Mouse (Mus musculus) gastrocnemius, postnatal 25 days (tissue): ENCODE measurements around the gene Wdr3. TPM values are rescaled to one million over a fixed set of nuclear protein-coding genes. Genes with fewer than 3 reads are reported as not detected.

ENCODE experiments used
- DNase-seq: peaks from one replicate; pipeline ENCODE4 v3.0.0; 2022
- long read RNA-seq, 2 experiments: library from polyadenylated mRNA; stranded (forward); transcript quantifications; one replicate each; pipeline ENCODE4 v2.0.0; 2021
- total RNA-seq, 2 experiments: library from RNA; stranded (reverse); gene quantifications; 1 replicate in 1 of 2; 2 replicates in 1 of 2; pipeline ENCODE4 v1.2.3; 2021

Gene Wdr3
- total RNA-seq, result 1 to 10 TPM; 8.8 to 9.2 TPM
- long read RNA-seq, experiment 1, transcript Wdr3-201 (27 exons, 3,432 nt), result major isoform, 5 of 9 reads
- long read RNA-seq, experiment 1, partial matches to known transcripts, result 0 of 9 reads
- long read RNA-seq, experiment 1, other reads (novel, unspliced or antisense), result 4 of 9 reads
- long read RNA-seq, experiment 2, partial matches to known transcripts, result 0 of 6 reads
- long read RNA-seq, experiment 2, other reads (novel, unspliced or antisense), result 2 of 6 reads

DNA sequence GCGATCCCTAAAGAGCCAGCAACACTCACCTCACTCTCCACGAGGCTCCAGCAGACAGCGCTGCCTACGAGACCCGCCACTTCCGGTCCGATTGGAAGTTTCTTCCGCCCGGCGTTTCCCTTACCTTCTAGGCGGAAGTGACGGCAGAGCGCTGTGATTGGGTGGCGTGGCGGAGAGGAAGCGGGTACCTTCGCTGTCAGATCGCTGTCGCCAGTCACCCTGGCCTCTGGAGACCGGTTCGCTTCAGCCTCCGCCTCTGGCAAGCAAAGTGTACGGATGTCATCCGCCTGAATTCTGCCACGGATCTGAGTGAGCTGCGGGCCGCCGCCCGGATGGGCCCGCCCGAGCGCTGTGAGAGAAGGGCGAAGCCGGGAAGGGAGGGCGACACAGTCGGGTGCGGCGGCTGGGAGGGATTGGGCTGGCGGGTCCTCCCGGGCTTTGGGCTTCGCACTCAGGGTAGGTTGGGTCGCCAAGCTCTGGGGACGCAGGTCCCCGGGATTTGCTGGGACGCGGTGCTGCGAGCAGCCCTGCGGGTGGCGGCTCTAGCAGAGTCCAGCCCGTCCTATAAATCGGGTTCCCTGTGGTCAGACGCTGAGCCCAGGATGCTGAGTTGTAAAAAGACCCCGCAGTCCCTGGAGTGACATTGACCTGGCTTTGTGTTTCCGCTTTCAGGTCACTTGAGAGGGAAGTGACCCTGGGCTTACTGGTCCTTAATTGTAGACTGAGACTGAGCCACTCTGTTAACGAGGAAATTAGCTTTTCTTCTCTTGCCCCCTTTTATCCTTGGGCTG lies at the start of gene Wdr3, which contains the start of gene Gdap2:
Wdr3 (minus strand) TSS at position 93 of the 791 bp plus-strand sequence.
Gdap2 (plus strand) TSS at position 67 of the 791 bp plus-strand sequence.
- DNase-seq, result peak; percentile 91

DNA sequence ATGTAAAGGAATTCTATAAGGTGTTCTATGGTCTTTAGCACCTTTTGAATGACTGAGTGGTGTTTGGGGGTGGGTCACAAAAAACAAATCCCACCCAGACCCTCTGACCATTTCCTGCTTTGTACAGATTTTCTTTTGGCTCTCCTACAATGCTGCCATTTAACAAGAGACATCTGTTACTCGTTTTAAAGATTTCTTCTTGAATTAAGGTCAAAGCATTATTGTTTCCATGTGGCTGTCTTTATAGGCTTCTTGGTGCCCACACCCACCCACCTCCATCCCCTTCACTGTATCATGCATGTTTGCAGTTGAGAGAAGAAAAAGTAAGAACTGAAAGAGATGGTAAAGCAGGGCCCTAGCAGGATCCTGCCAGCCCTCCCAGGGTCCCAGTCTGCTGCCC lies 44.8 kb upstream of the Wdr3 start:
- DNase-seq, result no peak

DNA sequence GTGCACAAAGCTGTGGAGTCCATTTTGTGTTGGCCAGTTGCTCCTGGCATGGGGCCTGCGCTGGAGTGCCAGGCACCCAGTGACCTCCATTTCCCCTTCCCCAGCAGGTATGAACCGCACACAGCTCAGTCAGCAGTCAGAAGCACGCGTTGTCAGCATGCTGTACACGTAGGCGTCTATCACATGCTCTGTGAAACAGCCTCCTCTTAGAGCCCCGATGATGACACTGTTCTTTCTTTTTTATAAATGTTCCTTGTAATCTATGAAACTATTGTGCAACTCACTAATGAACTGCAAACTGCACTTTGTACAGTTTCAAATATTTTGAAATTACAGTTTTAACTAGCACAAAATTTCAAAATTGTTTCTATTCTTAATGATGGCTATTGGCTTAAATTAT lies 39.3 kb upstream of the Wdr3 start:
- no peak for DNase-seq

- DNase-seq, result no peak
These were observed 32.0 kb upstream of the Wdr3 start for GRCm38 (mm10) chr3:100194210-100194609.

DNA sequence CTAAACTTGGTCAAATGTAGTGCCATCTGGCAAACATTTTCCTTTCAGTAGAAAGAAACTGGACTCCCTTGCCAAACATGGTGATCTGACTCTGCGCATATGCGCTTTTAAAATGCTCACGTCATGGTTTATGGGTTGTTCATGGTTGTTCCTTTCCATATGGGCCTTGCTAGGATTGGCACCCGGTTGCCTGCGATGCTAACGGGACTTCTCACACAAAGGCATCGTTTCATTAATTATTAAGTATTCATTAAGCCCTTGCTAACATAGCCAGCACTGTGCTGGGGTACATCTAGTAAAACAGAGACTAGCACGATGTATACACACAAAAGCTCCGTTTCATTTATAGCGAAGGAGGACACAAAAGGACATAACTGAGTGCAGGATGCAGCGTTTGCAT lies 27.7 kb upstream of the Wdr3 start:
- DNase-seq, result no peak

DNA sequence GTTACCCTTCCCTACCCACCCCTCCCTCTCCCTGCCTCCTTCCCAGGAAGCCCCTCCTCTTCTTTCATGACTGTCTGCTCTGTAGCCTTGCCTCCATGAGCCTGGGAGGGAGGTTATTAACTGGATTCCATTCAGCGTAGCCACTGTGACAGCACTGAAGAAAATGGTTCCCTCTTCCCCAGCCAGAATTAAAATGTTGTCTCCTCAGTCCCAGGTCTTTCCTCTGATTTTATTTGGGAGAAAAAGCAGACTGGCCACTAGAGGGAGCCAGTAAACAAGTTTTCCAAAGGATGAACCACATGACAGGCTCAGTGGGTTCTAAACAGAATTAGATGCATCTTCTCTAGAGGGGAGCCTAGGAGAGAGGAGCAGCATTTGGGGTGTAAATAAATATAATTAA lies 27.2 kb upstream of the Wdr3 start:
- DNase-seq, result no peak

GRCm38 (mm10) chr3:100180471-100180870 lies 18.3 kb upstream of the Wdr3 start:
- DNase-seq, result no peak

DNA sequence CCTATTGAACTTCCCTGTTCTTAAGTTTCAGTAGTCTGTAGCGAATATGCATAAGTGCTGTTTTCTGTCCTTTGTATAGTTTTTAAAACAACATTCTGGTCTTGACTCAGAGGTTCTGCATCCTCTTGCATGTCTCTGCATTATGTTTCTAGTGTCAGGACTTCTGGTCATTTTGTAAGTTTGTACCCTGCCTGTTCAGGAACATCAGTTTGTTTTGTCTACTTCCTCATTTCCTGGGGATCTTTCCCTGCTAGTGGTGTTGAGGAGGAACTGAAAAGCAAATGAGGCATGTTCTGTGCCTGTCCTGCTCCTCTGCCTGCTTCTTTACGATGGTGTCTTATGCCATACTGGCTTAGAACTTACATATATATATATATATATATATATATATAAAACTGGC lies 13.8 kb upstream of the Wdr3 start:
- DNase-seq, result no peak

DNA sequence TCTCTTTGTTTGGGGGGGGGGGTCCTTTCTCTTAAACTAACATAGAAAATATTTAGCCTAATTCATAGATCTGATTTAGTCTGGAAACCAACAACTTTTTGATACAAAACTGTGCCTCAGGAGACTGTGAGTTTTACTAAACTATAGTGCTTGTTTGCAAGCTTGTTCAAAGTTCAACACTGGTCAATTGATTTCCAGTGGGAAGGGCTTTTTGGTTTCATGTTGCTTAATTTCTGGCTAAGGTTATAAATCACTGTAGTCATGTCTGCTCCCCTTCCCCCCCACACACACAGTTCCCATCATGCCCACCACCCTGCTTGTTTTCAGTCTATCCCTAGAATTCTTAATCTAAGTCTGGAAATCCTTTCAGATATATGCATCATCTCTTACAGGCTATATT lies 2.8 kb upstream of the Wdr3 start:
- DNase-seq, result no peak

DNA sequence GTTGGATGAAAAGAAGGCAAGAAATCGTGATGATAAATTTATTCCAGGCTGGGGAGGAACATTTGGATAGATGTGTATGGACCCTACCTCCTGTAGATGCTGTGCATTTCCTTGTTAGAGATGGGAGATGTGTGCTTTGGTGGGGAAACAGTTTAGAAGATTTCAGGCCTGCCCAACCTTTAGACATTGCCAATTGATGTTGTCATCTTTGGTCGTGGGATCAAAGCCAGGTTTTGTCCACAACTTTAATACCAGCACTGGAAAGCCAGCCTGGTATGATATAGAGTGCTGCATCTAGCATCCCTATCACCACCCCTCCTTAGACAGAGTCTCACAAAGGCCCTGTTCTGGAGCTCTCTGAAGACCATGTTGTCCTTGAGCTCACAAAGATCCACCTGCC lies 1.3 kb upstream of the Wdr3 start:
- no peak for DNase-seq

DNA sequence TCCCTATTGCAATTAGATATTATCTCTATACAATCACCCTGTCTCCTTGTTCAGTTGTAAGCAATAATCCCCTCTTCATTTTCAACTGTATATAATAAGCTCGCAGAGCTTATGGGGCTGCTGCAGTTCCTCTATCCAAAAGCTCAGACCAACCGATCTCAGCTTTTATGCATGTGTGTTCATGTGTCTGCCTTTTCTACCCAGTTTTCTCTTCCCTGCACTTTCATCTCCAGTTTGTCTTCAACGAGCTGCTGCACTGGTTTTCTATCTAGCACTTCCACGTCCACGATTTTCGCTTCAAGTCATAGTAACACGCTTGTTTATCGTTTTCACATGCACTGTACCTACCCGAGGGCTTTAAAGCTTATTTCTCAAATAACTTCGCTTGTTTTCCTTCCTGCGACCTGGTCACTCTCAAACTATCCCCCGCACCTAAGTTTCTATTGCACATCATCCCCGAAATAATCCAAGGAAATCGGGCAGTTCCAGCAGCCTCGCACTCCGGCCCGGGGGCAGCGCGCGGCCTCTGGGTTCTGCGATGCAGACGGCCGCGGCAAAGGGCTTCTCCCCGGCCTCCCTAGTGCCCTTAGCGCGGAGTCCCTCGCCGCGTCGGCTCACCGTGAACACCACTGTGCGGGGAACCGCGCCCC lies 417 bp downstream of the Wdr3 start:
- DNase-seq, result no peak

- no peak for DNase-seq
These were observed 1.3 kb downstream of the Wdr3 start for GRCm38 (mm10) chr3:100160682-100161445.

DNA sequence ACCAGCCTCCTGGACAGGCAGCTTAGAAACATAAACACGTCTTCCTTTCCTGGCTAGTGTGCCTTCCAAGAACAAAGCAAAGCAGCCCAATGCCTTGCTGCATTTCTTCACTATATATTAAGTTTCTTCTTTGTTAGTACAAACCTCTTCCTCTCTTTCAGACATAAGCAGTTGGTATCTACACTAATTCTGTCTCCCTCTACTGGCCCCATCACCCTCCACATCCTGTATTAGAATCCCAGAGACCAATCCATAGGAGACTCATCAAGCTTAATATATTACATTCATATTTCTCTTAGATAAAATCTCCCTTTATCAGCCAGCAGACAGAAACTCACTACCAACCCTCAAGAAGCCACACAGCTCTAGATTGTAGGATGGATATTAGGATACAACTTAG lies 39.8 kb downstream of the Wdr3 start:
- DNase-seq, result no peak

- DNase-seq, result no peak
These were observed 40.2 kb downstream of the Wdr3 start for GRCm38 (mm10) chr3:100121961-100122360.

DNA sequence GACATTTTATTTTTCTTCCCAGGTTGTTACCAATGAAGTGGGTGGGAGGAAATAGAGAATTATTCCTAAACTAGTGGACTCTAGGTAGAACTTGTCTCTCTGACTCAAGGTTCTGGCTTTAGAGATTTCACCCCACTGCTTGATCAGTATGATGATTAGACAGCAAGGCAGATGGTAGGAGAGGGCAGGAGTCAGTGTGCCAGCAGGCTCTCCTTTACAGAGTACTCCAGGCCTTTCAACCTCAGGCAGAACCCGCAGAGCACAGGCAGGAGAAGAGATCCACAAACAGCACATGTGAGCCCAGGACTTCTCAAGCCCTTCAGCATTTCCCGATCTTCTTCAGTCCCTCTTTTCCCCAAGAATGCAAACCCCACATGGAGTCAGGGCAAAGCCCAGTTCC lies 43.5 kb downstream of the Wdr3 start:
- no peak for DNase-seq

DNA sequence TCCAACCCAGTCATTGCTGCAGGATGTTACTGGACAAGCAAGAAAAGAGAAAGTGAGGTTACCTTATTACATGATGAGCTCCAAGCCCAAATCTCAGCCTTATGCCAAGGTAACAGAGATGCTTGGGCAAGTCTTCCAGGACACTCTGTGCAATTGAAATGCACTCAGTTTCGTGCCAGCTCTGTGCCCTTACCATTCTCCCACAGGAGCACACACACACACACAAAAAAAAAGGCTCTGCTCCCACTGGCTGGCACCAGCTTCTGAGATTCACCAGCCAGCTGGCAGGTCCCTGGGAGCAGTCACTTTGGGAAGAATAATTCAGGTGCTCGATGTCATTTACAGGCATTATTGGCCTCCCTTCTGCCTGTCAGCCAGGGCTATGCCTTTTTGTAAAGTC lies 55.5 kb downstream of the Wdr3 start:
- no peak for DNase-seq

DNA sequence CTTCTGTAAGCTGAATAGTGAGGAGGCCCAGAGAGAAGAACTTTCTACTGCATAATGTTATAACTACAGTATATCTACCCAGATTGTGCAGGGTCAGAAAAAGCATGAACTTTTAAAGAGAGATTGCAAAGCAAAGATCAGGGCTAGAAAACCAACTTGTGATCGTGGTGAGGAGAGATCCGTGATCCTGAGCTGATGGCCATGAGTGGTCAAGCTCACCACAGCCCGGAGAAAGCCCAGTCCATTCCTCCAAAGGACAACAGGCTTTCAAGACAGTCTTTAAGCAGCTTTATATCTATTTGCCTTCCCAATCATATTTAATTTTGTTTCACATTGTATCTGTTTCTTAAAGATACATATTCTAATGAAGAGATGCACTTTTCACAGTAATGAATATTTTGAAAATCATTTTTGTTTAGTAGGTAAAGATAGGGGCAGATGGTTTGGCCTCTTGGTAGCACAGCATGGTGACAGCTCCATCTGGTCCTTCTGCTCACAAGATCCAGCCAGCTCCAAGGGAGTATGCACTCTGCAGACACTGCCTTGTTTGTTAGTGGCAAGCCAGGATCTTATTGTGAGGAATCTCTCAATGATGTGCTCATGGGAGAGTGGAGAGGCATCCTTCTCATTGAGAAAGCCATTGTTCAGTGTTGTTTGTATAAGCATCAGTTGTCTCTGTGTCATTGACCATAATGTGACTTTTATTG lies 59.7 kb downstream of the Wdr3 start:
- DNase-seq, result no peak
